Mouse (Mus musculus): Measurements from ENCODE around the gene Krt83. TPM values are rescaled to one million over a fixed set of nuclear protein-coding genes. Genes with fewer than 3 reads are reported as not detected.

Gene Krt83
- total RNA-seq, 1 experiment from 2014 or later, result 1.9 TPM

DNA sequence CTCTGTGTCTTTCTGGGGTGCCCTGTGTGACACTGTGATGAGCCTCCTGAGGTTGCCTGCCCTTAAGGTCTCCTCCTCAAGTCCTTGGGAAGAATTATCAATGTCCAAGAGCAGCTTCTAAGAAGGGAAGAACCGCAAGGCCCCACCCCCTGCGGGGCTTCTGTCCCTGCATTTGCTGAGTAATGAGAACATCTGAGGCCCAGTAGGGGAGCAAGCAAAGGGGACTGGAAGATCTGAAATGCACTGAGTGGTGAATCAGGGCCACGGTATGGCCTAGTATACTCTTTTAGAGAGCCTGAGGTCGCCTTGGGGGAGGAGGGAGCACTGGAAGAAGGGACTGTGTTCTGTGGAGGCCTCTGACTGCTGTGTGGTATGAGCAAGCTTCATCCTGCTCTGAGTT is 9.3 kb downstream of the Krt83 start:
- ATAC-seq (ENCODE audit: extremely low read depth, insufficient number of reproducible peaks, low FRiP score, poor library complexity, severe bottlenecking), result no peak

DNA sequence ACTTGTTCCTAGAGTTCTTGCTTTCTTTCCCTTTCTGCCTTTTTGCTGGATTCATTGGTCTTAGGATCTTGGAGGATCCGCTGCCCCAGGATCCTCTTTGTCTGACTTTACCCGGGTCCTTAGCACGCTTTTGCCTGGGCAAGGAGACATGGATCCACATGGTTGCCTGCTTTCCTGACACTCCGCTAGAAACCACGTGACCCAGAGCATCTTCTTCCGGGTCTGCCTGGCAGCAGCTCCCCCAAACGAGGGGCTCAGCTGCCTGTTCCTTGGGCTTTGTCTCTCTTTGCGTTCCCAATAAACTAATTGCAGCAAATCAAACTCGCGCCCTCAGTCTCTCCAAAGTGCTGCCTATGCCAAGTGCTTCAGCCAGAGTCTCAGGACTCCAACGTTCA is 11.6 kb downstream of the Krt83 start:
- ATAC-seq (ENCODE audit: extremely low read depth, insufficient number of reproducible peaks, low FRiP score, poor library complexity, severe bottlenecking), result no peak

DNA sequence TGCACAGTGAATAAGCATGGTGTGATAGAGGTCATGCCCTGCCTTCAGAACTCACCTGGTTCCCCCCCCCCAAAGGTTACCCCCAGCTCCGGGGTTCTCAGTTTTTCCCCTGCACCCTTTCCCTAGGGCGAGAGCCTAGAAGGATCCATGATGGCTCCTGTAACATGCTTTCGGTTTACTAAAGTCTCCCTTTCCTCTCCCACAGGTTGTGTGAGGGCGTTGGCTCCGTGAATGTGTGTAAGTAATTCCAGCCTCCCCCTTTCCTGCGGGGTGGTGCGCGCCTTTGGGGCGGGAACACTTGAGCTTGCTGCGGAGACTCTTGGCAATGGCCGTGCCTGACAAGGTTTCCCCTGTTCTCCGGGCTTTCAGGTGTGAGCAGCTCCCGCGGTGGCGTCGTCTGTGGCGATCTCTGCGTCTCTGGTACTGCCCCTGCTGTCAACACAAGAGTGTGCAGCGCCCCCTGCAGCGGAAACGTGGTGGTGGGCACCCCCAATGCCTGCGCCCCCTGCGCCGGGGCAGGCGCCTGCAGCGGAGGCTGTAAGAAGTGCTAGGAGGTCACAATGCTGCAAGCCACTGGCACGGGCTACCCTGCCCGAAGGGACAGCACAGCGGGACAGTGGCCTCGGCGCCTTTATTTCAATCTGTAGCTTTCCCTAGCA is 12.2 kb downstream of the Krt83 start:
- no peak for ATAC-seq (ENCODE audit: extremely low read depth, insufficient number of reproducible peaks, low FRiP score, poor library complexity, severe bottlenecking)

DNA sequence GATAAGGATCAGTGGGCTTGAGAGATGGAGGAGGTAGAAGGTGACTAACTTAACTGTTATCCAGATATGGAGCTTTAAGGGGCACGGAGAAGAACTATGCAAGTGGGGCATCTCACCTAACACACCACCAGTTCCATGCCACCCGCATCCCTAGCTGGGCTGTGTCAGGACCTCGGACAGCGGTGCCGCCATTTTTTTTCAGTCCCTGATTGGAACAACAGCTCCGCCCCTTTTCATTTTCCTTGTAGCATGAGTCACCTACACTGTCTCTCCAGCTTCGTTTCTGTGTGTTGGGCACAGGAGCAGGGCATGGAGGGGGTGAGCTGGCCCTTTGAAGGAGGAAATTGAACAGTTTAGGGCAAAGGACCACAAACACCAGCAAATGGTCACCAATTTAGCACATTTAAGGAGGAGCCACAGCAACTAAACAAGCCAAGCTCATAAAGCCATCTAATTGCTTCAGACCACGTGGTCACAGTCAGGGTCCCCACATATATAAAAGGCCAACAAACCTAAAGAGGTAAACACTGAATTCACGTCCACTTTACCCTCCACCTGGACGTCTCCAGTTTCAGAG is 18.3 kb downstream of the Krt83 start, which contains the start of gene Krt86:
Gene Krt86 (plus strand): TSS at position 527 of the 577 bp plus-strand sequence.
- ATAC-seq (ENCODE audit: extremely low read depth, insufficient number of reproducible peaks, low FRiP score, poor library complexity, severe bottlenecking), result no peak

DNA sequence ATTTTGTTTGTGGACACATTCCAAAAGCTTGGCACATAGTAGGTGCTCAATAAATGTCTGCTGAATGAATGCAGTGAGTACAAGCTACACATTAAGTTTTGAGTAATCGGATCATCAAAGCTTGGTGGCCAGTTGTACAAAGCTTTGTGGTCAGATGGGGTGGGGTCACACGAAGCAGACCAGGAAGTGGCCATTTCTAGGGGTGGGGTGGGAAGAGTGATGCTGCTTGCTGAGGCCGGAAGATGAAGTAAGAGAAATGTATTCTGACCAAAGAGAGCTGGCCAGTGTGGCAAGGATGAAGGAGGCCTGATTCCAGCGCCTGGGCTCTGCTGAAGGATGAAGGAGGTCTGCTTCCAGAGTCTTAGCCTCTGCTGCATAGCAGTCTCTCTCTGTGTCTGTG is 22.2 kb downstream of the Krt83 start:
- ATAC-seq (ENCODE audit: extremely low read depth, insufficient number of reproducible peaks, low FRiP score, poor library complexity, severe bottlenecking), result peak; percentile 53; the same call in 1 of the 2 replicates

DNA sequence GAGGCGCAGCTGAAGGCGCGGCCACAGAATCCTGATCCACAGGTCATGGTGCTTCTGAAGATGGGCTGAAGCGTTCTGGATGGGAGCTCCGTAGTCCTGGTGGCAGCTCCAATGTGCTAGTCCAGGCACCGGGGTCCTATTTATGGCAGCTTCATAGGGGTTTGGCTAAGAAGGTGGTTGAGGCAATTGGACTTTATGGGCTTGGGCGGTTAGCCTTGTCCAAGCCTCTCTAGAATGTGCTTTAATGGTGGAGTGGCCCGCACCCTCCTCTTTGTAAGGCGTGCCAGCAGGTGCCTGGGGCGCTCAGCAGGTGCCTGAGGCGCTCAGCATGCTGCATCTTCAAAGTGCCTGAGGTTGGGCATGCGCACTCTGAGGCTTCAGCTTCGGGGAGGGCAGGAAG is 27.7 kb downstream of the Krt83 start, which contains the start of gene Krt81:
Gene Krt81 (minus strand): TSS at position 101 of the 400 bp plus-strand sequence.
- ATAC-seq (ENCODE audit: extremely low read depth, insufficient number of reproducible peaks, low FRiP score, poor library complexity, severe bottlenecking), result no peak

DNA sequence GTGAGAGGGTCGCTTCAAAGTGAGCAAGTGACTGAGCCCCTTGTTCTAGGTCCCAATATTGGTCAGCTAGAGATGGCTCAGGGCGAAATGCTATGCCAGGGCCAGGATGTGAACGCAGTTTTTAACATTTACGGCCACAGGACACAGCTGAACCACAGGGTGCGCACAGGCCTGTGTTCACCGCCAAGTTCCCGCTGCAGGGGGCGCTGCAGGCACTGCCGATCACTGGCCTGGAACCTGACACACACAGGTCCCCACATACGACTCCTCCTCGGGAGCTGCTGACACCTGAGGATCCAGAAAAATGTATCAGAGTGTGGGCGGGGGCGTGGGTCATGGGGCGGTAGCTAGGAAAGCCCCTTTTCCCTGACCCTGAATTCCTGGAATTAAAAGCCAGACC is 32.0 kb downstream of the Krt83 start:
- ATAC-seq (ENCODE audit: extremely low read depth, insufficient number of reproducible peaks, low FRiP score, poor library complexity, severe bottlenecking), result no peak

DNA sequence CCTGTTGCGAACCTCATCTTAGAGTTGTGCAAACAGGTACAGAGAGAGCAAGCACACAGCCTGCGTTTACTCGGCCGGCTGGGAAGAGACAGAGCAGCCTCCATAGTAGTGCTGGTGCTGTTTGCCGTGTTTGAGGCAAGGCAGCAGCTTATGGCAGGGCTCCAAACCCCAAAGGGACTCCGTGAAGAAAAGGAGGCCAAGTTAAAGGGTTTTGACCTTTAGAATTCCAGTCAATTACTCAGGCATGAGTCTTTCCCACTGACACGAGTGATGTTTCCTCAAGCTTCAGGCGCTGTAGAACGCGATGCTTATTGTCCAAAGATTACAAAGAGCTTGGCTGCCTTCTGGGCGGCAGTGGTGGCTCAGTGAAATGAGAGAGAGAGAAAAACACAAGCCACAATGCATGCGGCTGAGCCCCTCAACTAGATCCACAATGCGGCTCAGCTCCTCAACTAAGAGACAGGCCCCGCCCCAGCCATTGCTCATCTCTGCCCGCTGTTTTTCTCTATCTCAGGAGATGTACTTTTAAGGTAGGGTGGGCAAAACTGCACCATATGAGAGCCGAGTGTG is 32.9 kb downstream of the Krt83 start:
- ATAC-seq (ENCODE audit: extremely low read depth, insufficient number of reproducible peaks, low FRiP score, poor library complexity, severe bottlenecking), result no peak

DNA sequence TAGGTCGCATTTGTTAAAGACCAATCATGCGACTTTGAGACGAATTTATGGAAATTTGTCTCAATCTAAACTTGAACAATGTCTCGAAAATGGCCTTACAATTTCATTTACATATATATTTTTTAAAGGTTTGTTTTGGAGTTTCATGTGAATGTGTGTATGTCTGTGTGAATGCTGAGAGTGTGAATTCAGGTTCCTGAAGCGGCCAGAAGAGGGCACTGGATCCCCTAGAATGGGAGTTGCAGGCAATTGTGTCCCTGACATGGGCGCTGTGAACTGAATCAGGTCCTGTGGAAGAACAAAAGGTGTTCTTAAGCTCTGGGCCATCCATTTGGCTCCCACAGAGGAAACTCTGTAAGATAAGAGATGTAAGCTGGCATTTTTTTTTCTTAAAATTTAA is 35.4 kb downstream of the Krt83 start:
- ATAC-seq (ENCODE audit: extremely low read depth, insufficient number of reproducible peaks, low FRiP score, poor library complexity, severe bottlenecking), result no peak

DNA sequence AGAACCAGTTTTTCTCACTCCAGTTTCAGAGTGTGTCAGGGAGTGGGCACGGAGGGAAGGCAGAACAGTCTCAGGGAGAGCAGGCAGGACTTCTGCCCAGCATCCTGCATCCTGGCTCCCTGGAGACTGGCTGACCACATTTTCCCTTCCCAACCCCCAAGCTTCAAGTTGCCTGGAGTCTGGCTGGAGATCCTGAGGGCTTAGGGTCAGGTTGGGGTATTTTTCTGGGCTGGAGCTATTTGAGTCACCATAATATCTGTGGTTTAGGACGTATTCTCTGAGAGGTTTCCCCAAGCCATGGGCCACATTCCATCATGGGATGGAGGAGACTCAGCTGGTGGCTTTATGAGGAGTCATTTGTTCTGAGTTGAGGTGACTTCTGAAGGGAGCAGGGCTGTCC is 36.0 kb downstream of the Krt83 start:
- ATAC-seq (ENCODE audit: extremely low read depth, insufficient number of reproducible peaks, low FRiP score, poor library complexity, severe bottlenecking), result no peak

DNA sequence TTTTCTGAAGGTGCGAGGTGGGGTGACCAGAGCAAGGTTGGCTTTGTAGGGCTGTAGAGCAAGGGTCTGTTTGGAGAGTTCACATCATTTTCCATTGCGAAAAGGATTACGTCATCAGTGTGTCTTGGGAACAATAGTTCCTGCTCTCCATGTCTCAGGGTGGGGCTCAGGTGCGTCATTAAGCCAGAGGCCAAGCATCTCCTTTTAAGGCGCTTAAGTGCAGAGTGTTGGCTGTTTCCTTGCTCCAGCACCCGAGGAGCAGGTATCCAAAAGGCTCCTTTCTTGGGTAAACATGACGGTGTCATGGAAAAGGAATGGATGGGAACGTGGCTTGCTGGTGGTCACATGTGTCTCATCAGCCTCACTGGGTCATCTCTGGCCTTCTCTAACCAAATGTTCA is 36.5 kb downstream of the Krt83 start:
- no peak for ATAC-seq (ENCODE audit: extremely low read depth, insufficient number of reproducible peaks, low FRiP score, poor library complexity, severe bottlenecking)

DNA sequence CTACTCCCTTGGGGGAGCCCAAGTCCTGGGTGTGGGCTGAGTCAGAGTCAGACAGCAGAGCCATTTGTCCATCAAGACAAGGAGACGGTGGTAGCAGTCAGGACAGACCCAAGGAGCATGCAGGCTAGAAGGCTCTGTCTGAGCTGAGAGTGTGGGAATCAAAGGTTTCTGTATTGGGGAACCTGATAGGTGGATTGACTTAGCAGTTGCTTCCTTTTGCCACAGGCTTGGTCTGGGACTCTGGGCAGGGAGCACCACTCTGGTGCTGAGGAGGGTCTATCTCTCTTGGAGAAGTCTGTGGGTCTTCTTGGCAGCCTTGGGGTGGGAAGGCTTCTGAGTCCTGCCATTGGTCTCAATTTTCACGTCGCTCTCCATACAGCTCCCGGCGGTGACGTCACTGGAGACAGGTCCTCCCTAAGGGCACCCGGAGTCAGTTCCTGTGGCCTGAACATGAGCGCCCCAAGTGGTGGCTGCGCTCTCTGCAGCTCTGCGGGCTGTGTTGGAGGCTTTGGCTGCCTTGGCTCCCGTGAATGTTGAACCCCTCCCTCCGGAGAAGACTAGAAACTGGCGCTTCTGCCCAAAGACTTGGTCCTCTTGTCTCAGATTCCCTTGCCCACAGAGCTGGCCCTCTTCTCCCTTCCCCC is 38.1 kb downstream of the Krt83 start:
- ATAC-seq (ENCODE audit: extremely low read depth, insufficient number of reproducible peaks, low FRiP score, poor library complexity, severe bottlenecking), result peak; percentile 62

DNA sequence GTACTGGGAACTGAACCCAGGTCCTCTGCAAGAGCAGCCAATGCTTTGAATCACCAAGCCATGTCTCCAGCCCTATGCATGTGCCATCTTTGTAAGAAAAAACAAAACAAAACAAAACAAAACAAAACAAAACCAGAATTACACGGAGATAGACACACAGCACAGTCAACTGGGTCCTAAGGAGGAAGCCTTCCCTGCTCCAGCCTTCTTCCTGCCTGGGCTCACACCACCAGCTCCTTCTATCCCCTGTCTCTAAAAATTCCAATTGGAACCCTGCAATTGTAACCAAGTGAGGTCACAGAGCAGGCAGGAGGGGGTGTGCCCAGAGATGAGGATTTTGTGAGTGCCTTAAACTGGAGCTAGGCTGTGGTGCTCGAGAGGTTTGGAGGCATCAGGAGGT is 43.9 kb downstream of the Krt83 start, which contains the start of gene Krt88:
Gene Krt88 (plus strand): TSS at position 301 of the 400 bp plus-strand sequence.
- no peak for ATAC-seq (ENCODE audit: extremely low read depth, insufficient number of reproducible peaks, low FRiP score, poor library complexity, severe bottlenecking)

DNA sequence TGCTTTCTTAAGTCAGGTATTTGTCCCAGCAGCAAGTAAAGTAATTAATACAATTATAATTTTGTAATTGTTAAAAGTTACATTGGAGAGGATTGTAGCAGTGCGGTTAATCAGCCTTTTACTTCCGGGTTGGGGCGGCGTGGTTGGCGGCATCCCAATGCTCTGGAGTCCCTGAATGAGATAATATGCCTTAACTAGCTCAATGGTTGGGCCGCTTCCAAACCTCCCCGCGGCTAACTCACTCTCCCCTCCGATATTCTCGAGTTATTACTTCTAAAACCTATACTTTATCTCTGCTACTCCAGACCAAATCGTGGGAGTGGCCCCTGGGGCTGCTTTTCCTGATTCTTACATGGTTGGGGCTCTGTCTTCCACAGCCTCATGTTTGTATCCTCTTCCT is 44.7 kb downstream of the Krt83 start:
- no peak for ATAC-seq (ENCODE audit: extremely low read depth, insufficient number of reproducible peaks, low FRiP score, poor library complexity, severe bottlenecking)

DNA sequence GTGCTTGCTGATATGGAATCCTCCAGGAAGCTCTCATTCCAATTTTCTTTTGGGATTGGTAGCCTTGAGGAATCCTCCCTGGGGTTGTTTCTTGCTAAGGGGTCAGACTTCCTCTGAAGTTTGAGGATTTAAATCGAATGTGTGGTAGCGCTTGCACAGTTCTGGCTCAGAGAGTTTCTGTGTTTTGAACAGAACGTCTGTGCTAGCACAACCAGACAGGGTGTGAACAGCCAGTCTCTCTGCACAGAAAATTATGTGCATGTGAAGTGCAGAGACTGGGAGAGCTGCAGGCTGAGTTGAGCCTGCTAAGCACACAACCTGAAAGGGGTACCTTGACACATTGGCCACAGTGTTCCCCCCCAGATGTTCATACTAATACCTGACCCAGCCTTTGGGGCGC is 50.5 kb downstream of the Krt83 start:
- ATAC-seq (ENCODE audit: extremely low read depth, insufficient number of reproducible peaks, low FRiP score, poor library complexity, severe bottlenecking), result no peak

DNA sequence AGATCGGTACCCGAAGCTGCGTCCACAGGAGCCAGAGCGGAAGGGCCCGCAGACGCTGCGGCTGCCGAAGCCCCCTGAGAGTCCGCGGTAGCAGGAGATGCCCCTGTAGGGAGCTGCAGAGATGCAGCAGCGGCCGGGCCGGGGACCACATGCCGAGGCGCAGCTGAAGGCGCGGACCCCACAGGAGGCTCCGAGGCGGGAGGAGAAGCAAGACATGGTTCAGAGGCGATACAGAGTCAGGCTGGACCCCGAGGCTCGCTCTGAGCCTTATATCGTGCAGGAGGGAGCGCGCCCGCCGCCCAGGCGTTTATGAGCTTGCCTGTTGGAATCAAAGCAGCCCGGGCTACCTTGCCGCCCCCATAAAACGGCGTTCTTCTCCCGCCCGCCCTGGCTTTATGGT is 52.8 kb downstream of the Krt83 start, which contains the start of gene Krt87:
Gene Krt87 (minus strand): TSS at position 250 of the 400 bp plus-strand sequence.
- no peak for ATAC-seq (ENCODE audit: extremely low read depth, insufficient number of reproducible peaks, low FRiP score, poor library complexity, severe bottlenecking)

DNA sequence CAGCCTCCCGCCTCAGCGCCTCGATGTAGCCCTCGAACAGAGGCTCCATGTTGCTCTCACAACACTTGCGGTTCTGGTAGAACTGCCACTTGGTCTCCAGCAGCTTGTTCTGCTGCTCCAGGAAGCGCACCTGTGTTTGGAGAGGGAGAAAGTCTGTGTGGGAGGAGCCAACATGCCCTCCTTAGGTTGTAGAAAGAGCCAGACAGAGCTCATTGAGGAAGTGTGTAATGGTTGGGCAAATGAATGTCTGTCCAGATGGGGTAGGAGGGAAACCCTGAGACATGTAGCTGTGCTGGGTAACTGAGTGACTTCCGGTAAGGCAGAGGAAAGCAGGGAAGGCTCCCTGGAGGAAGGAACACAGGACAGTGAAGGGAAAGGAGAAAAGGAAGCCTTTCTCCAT is 54.7 kb downstream of the Krt83 start:
- no peak for ATAC-seq (ENCODE audit: extremely low read depth, insufficient number of reproducible peaks, low FRiP score, poor library complexity, severe bottlenecking)
